Mouse (Mus musculus) heart, postnatal 0 days (tissue): ENCODE measurements around the gene Lrrc7. TPM values are rescaled to one million over a fixed set of nuclear protein-coding genes. Genes with fewer than 3 reads are reported as not detected.

Experiments used
- ATAC-seq: fragments of 200-750 bp; cut with Nextera tagmentation; 2 replicates; pipeline ENCODE4 v1.8.0; 2017; ENCODE audit warnings: low read depth, moderate number of reproducible peaks, moderate library complexity; ENCODE audit not compliant: insufficient read depth
- DNase-seq: peaks from one replicate; pipeline ENCODE4 v3.0.0-alpha.2; 2016; ENCODE audit warnings: low spot score
- H3K27ac ChIP-seq: fragments of 300-500 bp; sonication (generic); 2 replicates; pipeline ENCODE4 v1.5.1; 2014; ENCODE audit warnings: low read depth, mild to moderate bottlenecking
- H3K27me3 ChIP-seq: fragments of 300-500 bp; sonication (generic); 2 replicates; pipeline ENCODE4 v1.6.1; 2014; ENCODE audit warnings: low read length, mixed read lengths; ENCODE audit not compliant: control insufficient read depth, insufficient read depth
- H3K36me3 ChIP-seq: fragments of 300-500 bp; sonication (generic); replicated peaks from 2 replicates; pipeline ENCODE4 v1.6.1; 2014; ENCODE audit warnings: low read length, mixed read lengths; ENCODE audit not compliant: control insufficient read depth, insufficient read depth
- H3K4me1 ChIP-seq: fragments of 300-500 bp; sonication (generic); 2 replicates; pipeline ENCODE4 v1.6.1; 2014; ENCODE audit warnings: antibody characterized with exemption; ENCODE audit not compliant: control insufficient read depth, insufficient read depth
- H3K4me2 ChIP-seq: fragments of 300-500 bp; sonication (generic); 2 replicates; pipeline ENCODE4 v1.6.1; 2014; ENCODE audit warnings: low read depth, mild to moderate bottlenecking, low read length, moderate library complexity
- H3K4me3 ChIP-seq: fragments of 300-500 bp; sonication (generic); 2 replicates; pipeline ENCODE4 v1.5.1; 2014; ENCODE audit warnings: low read depth, low read length
- H3K9ac ChIP-seq: fragments of 300-500 bp; sonication (generic); replicated peaks from 2 replicates; pipeline ENCODE4 v1.6.1; 2014; ENCODE audit warnings: low read depth, low read length, mixed read lengths
- H3K9me3 ChIP-seq: fragments of 300-500 bp; sonication (generic); replicated peaks from 2 replicates; pipeline ENCODE4 v1.6.1; 2016; ENCODE audit warnings: low read length; ENCODE audit not compliant: control insufficient read depth
- CTCF ChIP-seq: IDR thresholded peaks from 2 replicates; pipeline ENCODE4 v1.5.1; 2016; ENCODE audit warnings: antibody characterized with exemption, control low read depth, low read depth
- EP300 ChIP-seq: IDR thresholded peaks from 2 replicates; pipeline ENCODE4 v1.6.1; 2016; ENCODE audit warnings: antibody characterized with exemption, low read depth
- WGBS: fragments of 180-500 bp; shearing (Covaris S2); extraction: QIAGEN DNeasy Blood & Tissue Kit; methylation state at CpG from one replicate; pipeline ENCODE4 v1.1.7; 2014; 5-methylcytosine and 5-hydroxymethylcytosine counted together
- polyA plus RNA-seq: library from polyadenylated mRNA; unstranded; fragments of >200 nt; fragmentation: Nextera tagmentation; extraction: Ambion mirVana; gene quantifications from 2 replicates; pipeline ENCODE4 v1.2.1, GENCODE M21; 2015
- total RNA-seq: library from RNA; depleted of rRNA; stranded (reverse); fragments of >200 nt; gene quantifications from 2 replicates; pipeline ENCODE4 v1.2.3, GENCODE M21; 2014; ENCODE audit warnings: low replicate concordance

Gene Lrrc7
- total and polyA plus RNA-seq, 2 experiments from 2014 or later = 0.03 to 0.04 TPM

GRCm38 (mm10) chr3:158093919-158094318, 468.1 kb downstream of the Lrrc7 start:
- Histone ChIP-seq H3K27ac (no peak overlapping the region), H3K4me2 (no peak overlapping the region), H3K27me3 (no peaks in the 10 kb centered on the region), H3K36me3 (no peaks in the 10 kb centered on the region), H3K4me3 (no peak overlapping the region), H3K9ac (no peak overlapping the region), H3K4me1 (no peaks in the 10 kb centered on the region), H3K9me3 (no peaks in the 10 kb centered on the region)
- TF ChIP-seq EP300 (no peak), CTCF (no peak)
- DNase-seq = no peak
- no peak for ATAC-seq
- WGBS = 66% methylated on average over 4 of the region's 4 CpGs

GRCm38 (mm10) chr3:158091601-158092000, 470.4 kb downstream of the Lrrc7 start:
- H3K36me3 ChIP-seq = no peaks in the 10 kb centered on the region
- DNase-seq (no peak), ATAC-seq (no peak)
- H3K9me3 ChIP-seq = no peaks in the 10 kb centered on the region
- H3K9ac ChIP-seq = no peak overlapping the region
- TF ChIP-seq EP300 (no peak), CTCF (no peak)
- WGBS = 77% methylated on average over 3 of the region's 3 CpGs
- H3K4me2 ChIP-seq = no peak overlapping the region
- no peaks in the 10 kb centered on the region for H3K4me1 ChIP-seq
- H3K27me3 ChIP-seq = no peaks in the 10 kb centered on the region
- no peak overlapping the region for H3K27ac ChIP-seq
- no peak overlapping the region for H3K4me3 ChIP-seq

- ATAC-seq (no peak), DNase-seq (no peak)
- H3K4me2 ChIP-seq = no peak overlapping the region
- H3K9ac ChIP-seq = no peak overlapping the region
- H3K27me3 ChIP-seq = no peaks in the 10 kb centered on the region
- no peaks in the 10 kb centered on the region for H3K36me3 ChIP-seq
- TF ChIP-seq CTCF (no peak), EP300 (no peak)
- H3K9me3 ChIP-seq = no peaks in the 10 kb centered on the region
- H3K4me3 ChIP-seq = no peak overlapping the region
- no peaks in the 10 kb centered on the region for H3K4me1 ChIP-seq
- H3K27ac ChIP-seq = no peak overlapping the region
- 70% methylated on average over 5 of the region's 5 CpGs for WGBS
These were observed 484.2 kb downstream of the Lrrc7 start for GRCm38 (mm10) chr3:158077828-158078227.

- H3K27me3 ChIP-seq = no peaks in the 10 kb centered on the region
- no peak overlapping the region for H3K4me2 ChIP-seq
- ATAC-seq (no peak), DNase-seq (no peak)
- 35% methylated on average over 1 of the region's 1 CpGs for WGBS
- H3K9ac ChIP-seq = no peak overlapping the region
- H3K4me1 ChIP-seq = no peaks in the 10 kb centered on the region
- H3K36me3 ChIP-seq = no peaks in the 10 kb centered on the region
- TF ChIP-seq EP300 (no peak), CTCF (no peak)
- no peaks in the 10 kb centered on the region for H3K9me3 ChIP-seq
- H3K4me3 ChIP-seq = no peak overlapping the region
- H3K27ac ChIP-seq = no peak overlapping the region
These were observed 484.6 kb downstream of the Lrrc7 start for GRCm38 (mm10) chr3:158077380-158077772.

- H3K4me3 ChIP-seq = no peak overlapping the region
- H3K9ac ChIP-seq = no peak overlapping the region
- H3K27ac ChIP-seq = no peak overlapping the region
- TF ChIP-seq CTCF (peak; percentile 64), EP300 (no peak)
- DNase-seq (peak; percentile 44), ATAC-seq (no peak)
- WGBS = 33% methylated on average over 4 of the region's 4 CpGs
- no peaks in the 10 kb centered on the region for H3K9me3 ChIP-seq
- H3K4me1 ChIP-seq = no peaks in the 10 kb centered on the region
- H3K27me3 ChIP-seq = no peaks in the 10 kb centered on the region
- H3K36me3 ChIP-seq = no peaks in the 10 kb centered on the region
- H3K4me2 ChIP-seq = no peak overlapping the region
These were observed 485.2 kb downstream of the Lrrc7 start for GRCm38 (mm10) chr3:158076685-158077379.

- ATAC-seq = no peak
These were observed 487.0 kb downstream of the Lrrc7 start for GRCm38 (mm10) chr3:158075004-158075403.

More at GRCm38 (mm10) chr3:158075004-158075403, 487.0 kb downstream of the Lrrc7 start:
- no peak for DNase-seq
- Histone ChIP-seq H3K9me3 (no peaks in the 10 kb centered on the region), H3K27me3 (no peaks in the 10 kb centered on the region), H3K9ac (no peak overlapping the region), H3K4me1 (no peaks in the 10 kb centered on the region), H3K27ac (no peak overlapping the region), H3K36me3 (no peaks in the 10 kb centered on the region), H3K4me2 (no peak overlapping the region), H3K4me3 (no peak overlapping the region)
- WGBS = 57% methylated on average over 2 of the region's 2 CpGs
- TF ChIP-seq EP300 = no peak
- no peak for TF ChIP-seq CTCF
